Mouse (Mus musculus) CD4-positive helper T cell, adult 2 months (primary cell): ENCODE results near the gene Stk26.

Experiments used
- DNase-seq: peaks from one replicate; pipeline ENCODE4 v3.0.0-alpha.2; 2012; ENCODE audit warnings: low read depth, missing footprints, low spot score

Stk26 gene

GRCm38 (mm10) chrX:50924629-50925364 lies 84.0 kb downstream of the Stk26 start:
- DNase-seq = no peak

DNA sequence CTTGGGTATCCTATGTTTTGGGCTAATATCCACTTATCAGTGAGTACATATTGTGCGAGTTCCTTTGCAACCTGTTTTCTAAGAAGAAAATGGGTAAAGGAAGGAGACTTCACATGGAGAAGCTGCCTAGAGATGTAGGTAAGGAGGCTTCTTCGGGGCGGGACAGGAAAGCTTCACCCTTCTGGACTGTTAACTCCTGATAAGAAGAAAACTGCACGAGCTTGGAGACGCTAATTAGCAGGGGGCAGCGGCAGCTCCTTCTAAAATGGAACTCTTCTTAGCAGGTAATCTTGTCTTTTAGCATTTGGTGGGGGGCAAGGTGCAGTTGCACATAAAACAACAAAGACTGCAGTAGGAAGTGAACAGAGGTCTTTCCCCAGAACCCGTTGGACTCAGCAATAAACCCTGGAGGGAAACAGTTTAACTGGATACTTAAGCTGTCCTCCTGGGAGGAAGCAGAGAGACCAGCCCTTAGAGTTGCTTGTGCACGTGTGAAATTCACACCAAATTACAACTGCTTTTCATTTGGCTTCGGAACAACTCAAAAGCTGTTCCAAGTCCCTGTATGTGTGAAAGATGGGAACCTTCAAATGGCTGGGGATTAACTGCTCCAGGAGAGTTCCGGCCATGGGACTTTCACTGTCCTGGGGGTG lies 86.2 kb downstream of the Stk26 start:
- DNase-seq = no peak

GRCm38 (mm10) chrX:50930309-50930708 lies 89.5 kb downstream of the Stk26 start:
- peak; percentile 64 for DNase-seq

DNA sequence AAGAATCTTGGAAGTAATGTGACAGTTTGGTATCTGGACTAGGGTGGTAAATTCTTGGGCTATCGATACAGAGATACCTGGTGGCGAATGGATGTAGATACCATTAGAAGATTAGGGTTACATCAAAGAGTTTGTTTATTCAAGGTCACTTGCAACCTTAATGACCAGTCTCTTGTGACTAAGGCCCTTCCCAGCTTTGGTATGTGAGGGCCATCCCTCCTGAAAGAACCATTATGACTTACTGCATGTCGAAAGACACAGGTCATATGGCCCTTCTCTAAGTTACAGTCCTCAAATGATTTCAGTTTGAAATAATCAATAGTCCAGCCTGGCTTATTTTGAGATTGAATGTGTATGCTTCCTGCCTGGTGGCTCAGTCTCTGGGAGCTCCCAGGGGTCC lies 96.3 kb downstream of the Stk26 start:
- DNase-seq = no peak

GRCm38 (mm10) chrX:50942610-50943009 lies 101.8 kb downstream of the Stk26 start, which contains the start of gene Frmd7:
Frmd7 (minus strand) TSS chrX:50942710.
- no peak for DNase-seq
